Mouse (Mus musculus): Measurements from ENCODE around the gene Tcte1.
A peak's percentile ranks its signal among the peaks of the same experiment; 100 is the strongest.

The Tcte1 gene

GRCm38 (mm10) chr17:45515806-45516205 is 7.4 kb upstream of the Tcte1 start:
- no peak for DNase-seq

GRCm38 (mm10) chr17:45516488-45516887 is 6.7 kb upstream of the Tcte1 start:
- peak; percentile 81 for DNase-seq

DNA sequence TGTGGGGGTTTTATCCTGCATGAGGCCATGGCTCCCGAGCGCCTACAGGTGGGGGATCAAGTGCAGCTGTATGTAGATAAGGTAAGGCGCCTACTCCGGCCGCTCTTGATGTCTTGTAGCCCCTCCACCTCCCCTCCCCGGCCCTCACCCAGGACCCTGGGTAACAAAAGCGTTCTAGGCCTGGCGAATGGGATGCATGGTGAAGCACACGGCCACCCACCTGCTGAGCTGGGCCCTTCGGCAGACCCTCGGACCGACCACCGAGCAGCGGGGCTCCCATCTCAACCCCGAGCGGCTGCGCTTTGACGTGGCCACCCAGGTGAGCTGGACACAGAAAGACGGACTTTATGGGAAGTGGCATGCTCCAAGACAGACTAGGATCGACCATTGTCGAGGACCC is 6.1 kb upstream of the Tcte1 start:
- DNase-seq = no peak

GRCm38 (mm10) chr17:45517549-45518215 is 5.6 kb upstream of the Tcte1 start:
- no peak for DNase-seq

DNA sequence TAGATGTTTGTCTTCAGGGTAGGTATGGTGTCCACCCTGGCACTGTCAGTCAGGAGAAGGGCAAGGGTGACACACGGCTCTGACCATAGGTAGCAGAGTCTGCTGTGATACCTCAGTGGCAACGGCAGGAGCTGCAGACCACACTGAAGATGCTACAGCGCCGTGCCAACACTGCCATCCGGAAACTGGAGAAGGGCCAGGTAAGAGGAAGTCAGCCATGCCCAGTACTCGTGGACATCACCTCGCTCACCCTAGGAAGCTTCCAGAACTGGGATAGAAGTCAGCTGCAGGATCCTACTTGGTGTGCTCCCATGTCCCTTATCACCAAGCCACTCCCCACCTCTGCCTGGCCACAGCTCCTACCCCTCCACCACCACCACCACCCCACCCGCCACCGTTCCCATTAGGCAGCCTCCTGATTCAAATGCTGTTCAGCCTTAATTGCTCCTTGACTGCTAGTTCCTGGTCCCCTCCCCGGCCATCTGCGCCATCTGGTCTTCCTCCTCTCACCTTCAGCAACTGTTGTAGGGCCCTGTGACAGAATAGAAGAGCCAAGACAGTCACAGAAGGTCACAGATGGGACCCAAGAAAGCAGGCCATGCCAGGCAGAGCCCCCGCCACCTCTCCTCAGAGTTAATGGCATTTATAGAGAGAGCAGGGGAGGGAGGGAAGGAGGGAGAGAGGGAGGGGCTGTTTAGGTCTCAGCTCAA is 4.3 kb upstream of the Tcte1 start:
- DNase-seq = no peak

DNA sequence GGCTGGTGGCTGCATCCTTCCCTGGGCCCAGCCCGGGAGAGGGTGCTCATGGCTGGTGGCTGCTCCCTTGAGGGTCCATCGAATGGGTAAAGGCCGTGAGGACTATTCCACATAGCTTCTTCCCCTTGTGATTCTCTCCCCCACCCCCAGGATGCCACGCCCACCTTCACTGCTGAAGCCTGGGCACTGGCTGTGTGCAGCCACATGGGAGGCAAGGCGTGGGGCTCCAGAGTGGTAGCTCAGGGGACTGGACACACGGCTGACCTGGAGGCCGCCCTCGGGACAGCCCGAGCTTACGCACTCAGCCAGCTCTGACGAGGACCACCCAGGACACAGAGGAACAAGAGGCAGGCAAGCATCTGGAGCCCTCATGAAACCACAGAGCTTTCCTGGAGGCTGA is 3.1 kb upstream of the Tcte1 start:
- no peak for DNase-seq

GRCm38 (mm10) chr17:45524961-45525360 is 1.7 kb downstream of the Tcte1 start:
- no peak for DNase-seq

DNA sequence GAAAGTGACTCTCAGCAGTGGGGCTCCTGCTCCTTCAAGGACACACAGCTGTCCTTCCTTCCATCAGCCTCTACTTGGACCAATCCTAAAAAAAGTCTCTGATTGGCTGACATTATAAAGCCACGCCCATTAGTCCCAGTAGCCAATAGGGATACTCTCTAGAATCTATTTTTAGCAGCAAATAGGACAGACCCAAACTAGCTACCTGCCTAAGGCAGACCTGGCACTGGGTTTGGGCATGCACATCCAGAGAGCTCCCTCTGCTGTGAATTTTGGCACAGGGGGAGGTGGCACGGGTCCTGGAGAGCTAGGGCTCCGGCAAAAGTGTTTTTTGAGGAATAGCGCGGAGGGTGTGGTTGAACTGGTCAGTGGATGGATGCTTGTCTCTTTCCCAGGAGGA is 3.3 kb downstream of the Tcte1 start:
- DNase-seq = peak; percentile 69

- DNase-seq = no peak
Observed at GRCm38 (mm10) chr17:45530346-45530782, 7.1 kb downstream of the Tcte1 start.

GRCm38 (mm10) chr17:45532896-45533295 is 9.7 kb downstream of the Tcte1 start:
- DNase-seq = no peak

DNA sequence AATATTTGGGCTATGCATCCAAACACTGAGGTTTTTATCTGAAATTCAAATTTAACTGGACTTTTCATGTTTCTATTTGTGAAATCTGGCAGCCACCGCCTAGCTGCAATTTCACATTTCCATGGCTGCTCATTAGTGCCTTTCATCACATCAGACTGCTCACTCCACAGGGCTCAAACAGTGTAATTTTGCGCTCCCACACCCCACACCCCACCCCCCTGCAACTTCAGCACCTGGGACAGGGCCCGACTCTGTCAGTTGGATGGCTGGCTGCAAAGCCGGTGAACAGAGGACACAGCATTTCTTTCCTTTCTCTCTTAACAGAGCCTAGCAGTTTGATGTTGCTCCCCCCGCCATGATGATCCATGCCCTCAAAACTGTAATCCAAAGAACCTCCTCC is 13.0 kb downstream of the Tcte1 start:
- DNase-seq = no peak

- no peak for DNase-seq
Observed at GRCm38 (mm10) chr17:45538394-45538793, 15.2 kb downstream of the Tcte1 start.

DNA sequence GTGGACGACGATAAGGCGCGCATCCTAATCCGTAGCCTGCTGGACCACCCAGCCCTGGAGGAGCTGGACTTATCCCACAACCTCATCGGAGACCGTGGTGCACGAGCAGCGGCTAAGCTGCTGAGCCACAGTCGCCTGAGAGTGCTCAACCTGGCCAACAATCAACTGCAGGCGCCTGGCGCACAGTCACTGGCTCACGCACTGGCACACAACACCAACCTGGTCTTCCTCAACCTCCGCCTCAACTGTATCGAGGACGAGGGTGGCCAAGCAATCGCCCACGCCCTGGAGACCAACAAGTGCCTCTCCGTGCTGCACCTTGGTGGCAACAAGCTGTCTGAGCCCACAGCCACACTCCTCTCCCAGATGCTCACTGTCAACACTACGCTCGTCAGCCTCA is 16.4 kb downstream of the Tcte1 start:
- DNase-seq = no peak

DNA sequence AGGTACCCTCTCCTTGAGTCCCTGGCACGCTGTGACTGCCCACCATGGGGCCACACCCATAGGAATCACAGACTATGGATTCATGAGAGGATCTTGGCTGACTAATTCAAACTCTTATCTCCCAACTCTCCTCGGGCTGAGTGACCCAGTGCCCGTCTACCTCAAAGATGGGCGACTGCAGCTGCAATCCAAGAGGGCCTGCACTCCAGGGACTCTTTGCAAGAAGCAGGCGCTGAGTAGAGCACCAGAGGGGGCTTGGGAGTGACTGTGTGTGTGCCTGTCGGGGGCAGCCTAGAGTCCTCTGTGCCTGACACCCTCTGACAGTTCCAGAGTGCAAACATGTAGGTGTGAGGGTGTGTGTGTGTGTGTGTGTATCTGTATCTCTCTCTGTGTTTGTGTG is 18.9 kb downstream of the Tcte1 start:
- DNase-seq = no peak

- DNase-seq = no peak
Observed at GRCm38 (mm10) chr17:45542705-45543104, 19.5 kb downstream of the Tcte1 start.

DNA sequence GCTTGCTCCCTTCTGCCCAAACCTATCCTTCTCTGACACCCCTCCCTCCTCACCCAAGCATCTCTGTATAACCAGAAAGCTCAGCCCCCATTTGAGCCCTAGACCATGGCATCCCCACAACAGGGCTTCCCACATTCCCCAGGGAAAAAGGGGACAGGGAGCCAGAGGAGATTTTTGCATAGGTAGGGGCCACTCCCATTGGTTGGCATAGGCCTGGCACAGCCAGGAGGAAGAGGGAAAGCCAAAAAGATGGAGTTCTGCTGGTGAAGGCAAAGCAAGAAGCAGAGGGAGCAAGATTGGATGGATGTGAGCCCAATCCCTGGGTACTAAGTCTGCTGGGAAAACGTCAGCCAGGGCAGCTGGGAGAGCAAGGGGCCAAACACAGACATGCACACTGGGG is 19.9 kb downstream of the Tcte1 start:
- no peak for DNase-seq

DNA sequence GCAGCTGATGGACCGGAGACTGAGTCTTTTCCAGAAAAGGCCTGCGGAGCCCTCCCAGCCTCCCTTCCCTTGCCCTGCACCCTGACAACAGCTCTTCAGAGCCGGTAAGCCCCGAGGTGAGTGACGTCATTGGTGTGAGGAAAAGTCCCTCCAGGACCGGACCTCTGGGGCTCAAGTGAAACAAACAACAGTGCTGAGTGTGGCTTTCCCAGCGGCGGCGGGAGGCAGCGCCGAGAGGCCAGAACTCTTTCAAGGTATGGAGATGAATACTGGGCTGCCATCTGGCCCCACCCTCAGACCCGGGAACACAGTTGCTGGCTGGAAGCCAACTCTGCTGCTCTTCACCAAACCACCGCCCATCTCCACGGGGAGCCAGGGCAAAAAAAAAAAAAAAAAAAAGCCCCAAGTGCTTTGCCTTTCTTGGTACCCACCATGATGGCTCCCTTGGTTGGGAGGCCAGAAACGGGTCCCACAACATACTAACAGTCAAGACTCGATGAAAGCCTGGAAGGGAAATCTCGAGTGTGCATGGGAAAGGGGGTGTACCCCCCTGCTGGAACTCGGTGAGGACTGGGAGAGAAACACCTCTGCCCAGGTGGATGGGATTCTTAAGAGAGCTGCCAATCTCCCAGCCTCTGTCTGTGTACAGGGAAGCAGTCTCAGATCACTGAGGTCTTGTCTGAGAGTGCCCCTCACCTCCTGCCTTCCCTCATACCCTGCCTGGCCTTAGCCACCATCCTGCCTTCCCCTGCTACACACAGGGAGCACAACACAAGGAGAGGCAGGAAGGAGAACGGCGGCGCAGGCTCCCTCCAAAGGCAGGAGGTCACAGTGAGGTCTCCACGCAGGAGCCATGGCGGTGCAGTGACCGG is 21.0 kb downstream of the Tcte1 start:
- no peak for DNase-seq

DNA sequence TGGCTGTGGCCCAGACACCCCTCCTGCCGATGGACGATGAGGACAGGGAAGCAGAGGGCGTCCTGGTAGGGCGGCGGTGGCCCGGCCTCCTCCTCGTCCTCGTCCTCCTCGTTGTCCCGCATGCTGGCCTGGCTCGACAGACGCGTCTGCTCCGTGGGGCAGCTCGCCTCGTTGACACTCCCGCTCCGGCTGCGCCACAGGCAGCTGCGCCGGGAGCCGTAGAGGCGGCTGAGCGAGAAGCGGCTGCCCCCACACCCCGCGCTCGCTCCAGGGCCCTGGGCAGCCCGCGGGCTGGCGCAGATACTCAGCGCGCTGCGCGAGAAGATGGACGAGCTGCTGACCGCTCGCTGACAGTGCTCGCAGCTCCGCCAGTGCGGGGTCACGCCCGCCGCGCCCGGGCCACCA is 21.6 kb downstream of the Tcte1 start:
- DNase-seq = no peak

DNA sequence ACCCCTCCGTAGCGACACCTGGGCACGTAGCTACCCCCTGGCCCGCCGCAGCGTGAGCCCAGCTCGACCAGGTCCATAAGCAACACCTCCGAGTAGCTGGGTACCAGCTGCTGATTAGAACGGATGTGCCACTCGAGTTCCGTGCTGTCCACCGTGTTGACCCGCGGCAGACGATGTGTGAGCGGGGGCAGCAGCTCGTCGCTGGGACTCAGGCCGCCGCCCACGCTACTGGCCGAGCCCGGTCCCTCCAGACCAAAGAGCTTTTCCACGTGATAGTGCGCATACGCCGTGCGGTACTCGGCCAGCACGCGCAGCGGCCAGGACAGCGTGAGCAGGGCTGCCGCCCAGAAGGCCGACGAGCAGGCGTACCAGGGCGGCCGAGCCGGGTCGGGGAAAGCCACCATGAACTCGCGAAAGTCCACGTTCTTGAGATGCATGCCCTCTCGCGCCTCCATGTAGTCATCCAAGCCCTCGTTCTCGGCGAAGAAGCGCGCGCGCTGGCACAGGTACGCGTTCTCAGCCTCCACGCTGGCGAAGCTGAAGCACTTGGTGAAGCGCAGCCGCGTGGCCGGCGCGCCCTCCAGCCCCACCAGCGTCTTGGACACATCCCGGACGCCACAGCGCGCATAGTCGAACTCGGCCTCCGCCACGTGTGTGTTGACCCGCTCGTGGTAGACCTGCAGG is 22.2 kb downstream of the Tcte1 start:
- no peak for DNase-seq

DNA sequence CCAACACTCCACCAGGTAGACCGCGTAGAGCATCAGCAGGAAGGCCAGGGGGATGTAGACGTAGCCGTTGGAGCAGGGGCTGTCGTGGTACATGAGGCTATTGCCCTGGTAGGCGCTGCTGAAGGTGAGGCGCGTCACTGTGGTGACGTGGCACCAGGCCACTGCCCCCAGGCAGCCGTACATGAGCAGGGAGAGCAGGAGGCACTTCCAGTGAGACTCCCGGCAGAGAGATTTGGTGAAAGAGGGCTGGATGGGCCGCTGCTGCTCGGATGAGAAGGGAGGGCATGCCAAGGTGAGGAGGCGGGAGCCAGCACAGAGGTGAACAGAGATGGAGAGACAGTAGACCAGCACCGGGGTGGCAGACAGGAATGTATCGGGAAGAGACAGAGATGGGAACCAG is 23.7 kb downstream of the Tcte1 start:
- no peak for DNase-seq

- no peak for DNase-seq
Observed at GRCm38 (mm10) chr17:45547461-45548190, 24.4 kb downstream of the Tcte1 start.

All from kidney, adult 9 months (tissue).